Mouse (Mus musculus): Measurements from ENCODE around the gene Umps. TPM values are rescaled to one million over a fixed set of nuclear protein-coding genes. Genes with fewer than 3 reads are reported as not detected.

Umps gene
- total RNA-seq, 1 experiment from 2014 or later, result 38.2 TPM

DNA sequence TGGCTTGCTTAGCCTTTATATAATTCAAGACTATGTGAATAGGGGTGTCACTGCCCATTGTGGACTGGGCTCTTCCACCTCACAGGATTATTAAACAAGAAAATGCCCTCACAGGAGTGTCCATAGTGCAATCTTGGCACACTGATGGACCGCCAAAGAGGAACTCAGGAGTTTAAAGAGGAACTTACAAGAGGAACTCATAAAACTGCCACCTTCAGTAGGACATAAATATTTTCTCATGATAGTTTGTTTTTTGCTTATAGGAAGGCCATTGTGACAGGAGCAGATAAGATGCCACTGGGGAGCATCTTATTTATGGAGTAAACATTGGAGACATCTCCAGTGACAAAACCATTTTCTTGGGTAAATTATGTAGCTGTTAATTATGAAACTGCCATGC lies 12.0 kb downstream of the Umps start:
- DNase-seq, result no peak

DNA sequence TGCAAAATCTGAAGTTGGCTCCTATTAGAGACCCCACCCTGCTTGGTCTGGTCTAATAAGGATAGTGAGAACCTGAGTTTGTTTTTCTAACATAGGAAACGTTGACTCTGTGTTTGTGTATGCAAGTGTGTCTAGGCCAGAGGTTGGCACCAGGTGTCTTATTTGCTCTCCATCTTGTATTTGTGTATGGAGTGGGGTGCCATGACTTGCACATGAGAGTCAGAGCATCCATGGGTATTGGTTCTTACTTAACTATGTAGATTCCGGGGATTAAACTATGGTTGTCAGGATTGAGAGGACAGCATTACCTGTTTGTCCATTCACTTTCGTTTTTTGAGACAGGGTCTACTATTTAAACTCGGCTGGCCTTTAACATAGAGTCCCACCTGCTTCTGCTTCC lies 13.8 kb downstream of the Umps start:
- no peak for DNase-seq

DNA sequence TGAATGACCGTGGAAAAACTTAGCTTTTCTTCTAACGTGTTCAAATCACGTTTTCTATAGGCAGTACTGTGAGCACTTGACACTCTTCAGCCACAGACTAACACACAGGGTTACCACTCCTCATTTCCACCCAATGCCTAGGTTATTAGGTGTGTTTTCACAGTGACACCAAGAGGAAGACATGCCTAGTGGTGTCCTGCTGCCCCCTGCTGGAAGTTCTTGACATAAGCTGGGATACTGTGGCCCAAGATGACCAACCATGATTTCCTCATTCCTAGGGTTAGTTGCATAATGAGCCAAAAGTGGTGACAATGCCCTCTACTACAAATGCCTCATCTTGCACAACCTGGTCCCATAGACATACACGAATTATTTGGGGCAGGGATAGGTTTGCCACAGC lies 16.0 kb downstream of the Umps start:
- DNase-seq, result peak; percentile 92

DNA sequence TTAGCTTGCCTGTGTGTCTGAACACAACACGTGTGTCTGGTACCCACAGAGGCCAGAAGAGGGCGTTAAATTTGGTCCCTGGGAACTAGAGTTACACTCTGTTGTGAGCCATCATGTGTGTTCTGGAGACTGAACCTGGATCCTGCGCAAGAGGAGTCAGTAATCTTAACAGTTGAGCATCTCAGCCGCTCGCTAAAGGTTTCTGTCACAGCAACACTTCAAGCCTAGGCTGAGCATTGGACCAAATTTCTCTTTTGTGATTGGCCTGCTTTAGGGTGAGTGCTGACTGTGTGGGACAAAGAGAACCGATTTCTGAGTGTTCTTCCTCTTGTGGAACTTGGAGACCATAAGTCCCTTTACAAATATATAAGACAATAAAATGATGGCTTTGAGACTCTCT lies 16.5 kb downstream of the Umps start:
- no peak for DNase-seq

DNA sequence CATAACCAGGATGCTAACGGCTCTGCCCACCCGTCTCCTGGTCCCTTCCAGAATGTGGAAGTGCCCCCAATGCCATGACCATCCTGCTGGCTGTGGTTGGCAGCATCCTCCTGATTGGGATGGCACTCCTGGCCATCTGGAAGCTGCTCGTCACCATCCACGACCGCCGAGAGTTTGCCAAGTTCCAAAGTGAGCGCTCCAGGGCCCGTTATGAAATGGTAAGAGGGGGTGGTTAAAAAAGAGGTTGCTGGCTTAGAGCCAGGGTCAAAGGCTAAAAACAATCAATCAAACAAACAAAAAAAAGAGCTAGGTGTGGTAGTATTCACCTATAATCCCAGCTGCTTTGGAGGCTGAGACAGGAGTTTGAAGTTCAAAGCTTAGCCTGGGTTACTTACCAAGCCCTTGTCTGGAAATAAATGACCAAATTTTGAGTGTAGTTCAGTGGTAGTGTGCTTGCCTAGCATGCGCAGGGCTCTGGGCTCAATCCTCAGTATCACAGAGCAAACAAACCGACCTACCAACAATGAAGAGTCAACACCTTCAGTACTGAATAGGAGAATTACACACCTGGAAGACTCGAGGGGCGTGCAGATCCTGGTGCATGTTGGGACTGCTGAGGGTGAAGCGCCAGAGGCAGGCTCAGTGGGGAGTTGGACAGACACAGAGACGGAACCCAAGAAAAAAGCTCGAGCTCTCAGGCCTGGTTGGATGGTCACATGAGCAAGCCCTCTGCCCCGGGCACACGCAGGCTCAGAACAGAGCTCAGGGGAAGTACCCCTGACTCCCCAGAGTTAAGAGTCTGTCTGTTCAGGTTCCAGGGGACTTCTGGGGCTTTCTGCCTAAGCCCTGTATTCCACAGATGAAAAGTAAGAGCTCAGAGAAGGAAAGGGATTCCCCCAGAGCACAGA lies 18.9 kb downstream of the Umps start:
- DNase-seq, result no peak

DNA sequence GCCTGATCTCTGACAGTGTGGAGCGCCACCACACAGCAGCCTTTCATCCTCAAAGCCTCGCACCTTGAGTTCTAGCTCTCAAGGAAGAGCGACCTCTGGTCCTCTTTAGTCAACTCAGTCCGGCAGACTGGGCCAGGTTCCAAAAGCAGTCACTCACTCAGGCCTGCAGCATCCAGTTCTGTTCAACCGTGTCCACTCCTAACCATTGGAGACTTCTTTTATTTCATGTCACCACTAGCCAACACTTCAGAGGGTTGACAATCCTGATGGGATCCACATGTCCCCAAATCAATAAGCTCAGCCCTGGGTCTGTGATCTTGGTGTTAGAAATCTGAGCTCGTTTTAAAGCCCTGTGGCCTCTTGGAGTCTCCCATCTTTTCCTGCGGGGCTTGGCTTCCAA lies 20.8 kb downstream of the Umps start:
- DNase-seq, result no peak

DNA sequence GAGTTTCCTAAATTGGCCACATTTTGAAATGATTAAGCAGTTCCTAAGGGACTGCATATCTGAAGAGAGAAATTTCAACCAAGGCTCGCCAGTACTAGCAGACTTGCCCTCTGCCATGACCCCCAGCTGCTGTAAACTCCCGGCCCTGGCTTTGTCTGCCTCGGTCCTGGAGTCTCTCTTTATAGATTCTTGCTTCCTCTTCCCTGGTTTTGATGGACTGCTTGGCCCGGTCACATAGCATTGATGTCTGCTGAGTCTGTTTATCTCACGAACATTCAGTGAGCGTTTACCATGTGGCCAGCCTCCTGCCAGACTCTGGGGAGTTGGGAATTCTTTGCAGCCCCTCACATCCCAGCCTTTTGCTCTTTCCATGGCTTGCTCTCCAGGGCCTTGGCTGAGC lies 22.1 kb downstream of the Umps start:
- peak; percentile 43 for DNase-seq

DNA sequence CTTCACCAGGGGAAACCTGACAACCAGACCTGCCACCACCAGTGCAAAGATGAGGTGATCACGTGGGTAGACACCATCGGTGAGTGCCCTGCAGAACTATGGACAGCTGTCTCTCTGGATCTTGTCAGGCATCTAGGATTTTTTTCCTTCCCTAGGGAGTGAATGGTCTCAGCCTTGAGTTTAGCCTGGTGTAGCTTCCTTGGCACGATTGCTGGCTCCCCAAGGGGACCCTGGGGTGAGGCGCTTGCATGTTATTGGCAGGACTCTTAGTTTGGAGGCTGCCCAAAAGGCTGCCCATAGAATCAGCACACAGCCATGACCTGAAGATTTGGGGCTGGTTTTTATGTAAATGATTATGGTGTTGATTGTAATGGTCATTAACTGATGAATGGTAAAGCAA lies 22.7 kb downstream of the Umps start:
- DNase-seq, result peak; percentile 62

DNA sequence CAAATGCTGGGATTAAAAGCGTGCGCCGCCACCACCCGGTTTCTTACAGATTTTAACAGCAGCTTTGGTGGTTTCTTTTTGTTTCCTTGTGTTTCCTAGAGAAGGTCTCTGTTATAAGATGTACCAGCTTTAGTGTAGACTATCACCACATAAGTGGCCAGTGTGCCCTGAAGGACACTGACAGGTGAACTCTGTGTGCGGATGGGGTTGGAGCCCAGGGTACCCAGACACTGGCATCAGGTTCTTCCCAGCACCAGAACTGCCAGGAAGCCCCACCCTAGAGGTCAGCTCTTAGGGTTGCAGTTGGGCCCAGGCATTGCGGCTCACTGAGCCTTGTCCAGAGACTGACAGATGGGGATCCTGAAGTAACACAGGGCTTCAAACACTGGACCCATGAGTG lies 23.4 kb downstream of the Umps start:
- DNase-seq, result no peak

DNA sequence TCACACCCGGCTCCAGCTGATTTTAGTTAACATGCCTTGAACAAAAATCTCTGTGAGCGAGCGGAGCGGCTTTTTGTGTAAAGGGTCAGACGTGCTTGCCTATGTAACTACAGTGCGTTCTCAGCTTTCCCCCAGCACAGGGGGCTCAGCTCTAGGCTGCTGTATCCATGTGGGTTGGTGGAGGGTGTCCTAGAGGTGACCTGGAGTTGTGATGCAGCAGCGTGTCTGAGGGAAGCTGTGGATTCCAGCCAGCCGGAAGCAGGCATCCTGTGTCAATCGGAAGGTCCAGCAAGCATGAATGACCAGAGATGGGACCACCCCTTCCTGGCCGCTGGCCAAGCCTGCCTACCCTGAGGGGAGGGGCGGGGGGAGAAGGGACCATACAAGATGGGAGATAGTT lies 24.5 kb downstream of the Umps start:
- peak; percentile 75 for DNase-seq

DNA sequence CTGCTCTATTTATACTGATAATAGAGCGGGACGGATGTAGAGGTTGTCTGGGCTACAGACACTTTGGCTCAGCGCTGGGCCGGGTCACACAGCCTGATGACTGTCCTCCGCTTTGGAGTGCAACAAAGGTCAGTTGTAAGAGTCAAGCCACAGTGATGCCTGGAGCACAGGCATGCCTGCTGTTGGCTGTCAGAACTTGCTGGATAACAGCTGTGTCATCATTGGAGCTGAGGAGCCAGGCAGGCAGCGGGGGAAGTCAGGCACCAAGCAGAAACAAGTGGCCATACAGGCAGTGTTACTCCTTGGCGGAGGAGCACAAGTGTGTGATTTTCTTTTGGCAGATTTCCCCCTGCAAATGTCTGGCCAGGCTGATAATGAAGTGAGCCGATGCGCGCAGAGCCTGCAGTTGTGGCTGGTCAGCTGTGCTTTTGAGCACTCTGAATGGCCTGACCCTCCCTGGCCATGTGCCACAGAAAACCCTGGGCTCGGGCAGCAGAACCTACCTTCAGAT lies 25.5 kb downstream of the Umps start:
- DNase-seq, result peak; percentile 42

DNA sequence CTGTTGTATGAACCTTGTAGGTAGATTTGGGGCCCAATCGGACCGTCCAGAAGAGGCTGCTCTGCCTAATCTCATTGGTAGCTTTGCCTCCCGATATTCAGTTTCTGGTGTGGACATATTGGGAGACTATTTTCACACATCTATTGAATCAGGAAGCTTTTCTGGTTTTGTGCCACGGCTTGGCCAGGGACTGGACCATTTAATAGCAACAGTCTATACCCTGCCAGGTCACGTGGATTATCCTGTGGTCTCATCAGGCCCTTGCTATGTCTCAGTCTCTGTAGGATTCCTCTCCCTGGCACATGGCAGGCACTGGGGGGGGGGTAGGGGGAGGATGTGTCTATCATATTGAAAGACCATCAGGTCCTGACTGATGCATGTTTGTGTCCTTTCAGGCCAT lies 26.7 kb downstream of the Umps start:
- DNase-seq, result no peak

DNA sequence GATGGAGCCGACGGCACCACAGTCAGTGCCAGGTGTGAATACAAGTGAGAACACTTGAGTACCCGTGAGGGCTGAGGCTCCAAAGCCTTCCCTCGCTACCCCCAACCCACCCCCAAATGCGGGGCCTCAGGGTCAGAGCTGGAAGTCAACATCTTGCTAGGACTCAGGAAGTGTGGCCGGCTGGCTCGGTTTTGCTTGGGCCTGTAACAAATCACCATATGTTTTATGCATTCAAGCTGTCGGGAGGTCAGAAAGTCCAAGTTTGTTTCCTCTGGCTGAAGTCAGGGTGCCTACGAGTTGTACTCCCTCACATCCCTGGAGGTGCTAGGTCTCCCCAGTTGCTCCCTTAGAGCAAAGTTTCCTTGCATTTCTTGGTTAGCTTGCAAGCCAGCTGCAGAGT lies 27.2 kb downstream of the Umps start:
- DNase-seq, result no peak

DNA sequence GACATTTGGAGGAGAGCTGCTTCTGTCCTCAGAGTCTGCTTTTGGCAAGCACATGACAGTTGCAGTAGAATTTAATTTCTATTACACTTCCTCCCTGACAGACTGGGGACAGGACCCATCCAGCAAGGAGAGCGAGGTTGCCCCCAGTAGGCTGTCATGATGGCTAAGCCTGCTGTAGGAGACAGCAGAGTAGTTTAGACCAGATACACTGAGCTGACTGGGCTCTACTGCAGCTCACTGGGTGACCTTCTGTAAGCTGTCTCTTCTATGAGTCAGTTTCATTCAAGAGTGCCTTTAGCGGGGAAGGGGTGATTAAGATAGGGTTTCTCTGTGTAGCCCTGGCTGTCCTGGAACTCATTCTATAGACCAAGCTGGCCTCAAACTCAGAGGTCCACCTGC lies 27.7 kb downstream of the Umps start:
- DNase-seq, result no peak

DNA sequence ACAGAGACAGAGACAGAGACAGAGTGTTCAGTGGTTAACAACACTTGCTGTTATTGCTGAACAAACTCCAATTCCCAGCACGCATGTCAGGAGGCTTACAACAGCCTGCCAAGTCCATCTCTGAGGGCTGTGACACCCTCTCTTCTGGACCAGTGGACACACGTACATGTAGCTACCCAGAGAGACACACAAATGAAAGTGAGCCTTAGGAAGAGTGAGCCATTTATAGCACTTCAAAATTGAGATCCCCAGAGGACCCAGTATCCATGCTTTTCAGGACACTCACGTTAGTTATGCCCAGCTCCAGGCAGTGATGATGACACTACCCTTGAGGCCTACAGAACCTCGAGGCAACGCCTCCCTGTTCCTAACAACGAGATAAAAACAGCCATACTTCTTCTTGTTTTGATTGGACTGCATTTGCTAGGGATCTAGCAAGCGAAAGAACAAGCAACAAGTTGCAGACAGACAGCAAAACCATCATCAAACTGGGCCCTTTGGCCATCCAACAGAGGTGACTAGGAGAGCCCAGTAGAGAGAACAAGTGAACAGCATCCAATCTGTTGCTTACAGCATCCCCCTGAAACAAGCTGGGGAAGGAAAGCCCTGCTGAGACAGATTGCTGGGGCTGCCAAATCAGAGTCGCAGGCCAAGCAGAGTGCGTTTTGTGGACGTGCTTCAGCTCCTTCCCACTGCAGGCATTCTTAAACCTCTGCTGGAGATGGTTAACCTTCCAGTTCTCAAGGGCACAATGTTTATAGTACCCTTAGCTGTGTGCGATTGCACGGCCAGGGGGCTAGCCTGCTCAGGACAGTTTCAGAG lies 28.3 kb downstream of the Umps start:
- DNase-seq, result no peak

DNA sequence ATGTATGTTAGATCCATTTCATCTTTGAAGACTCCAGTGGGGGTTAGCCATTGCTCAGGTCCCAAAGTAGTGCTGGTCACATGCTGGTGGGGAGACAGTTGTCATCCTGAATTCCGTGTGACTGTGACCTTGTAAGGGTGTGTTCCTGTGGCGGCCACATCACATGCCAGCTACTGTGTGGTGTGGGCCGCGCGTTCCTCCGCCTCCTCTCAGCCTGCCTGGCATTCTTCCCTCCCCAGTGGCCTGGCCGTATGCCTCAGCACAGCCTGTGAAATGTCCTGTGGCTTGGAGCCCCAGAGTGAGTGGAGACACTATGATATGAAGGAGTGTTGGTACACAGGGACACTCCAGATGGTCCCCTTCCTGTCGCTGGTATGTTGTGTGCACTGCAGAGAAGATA lies 29.3 kb downstream of the Umps start:
- DNase-seq, result peak; percentile 84

DNA sequence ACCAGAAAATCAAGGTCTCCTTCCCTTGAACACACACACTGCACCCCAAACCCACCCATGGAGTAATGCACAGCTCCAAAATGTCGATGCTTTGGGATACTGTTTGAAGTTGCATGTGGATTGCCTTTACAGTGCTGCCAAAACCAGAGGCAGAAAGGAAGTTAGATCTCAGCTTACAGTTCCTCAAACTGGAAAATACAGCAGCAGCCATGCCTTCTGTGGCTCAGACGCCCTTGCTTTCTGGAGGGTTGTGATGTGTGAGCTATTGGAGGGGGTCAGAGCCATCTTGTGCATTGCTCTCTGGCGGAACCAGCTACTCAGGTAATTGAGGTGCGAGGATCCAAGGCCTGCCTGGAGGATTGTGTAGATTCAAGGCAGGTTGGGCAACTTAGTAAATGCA lies 30.0 kb downstream of the Umps start:
- no peak for DNase-seq

DNA sequence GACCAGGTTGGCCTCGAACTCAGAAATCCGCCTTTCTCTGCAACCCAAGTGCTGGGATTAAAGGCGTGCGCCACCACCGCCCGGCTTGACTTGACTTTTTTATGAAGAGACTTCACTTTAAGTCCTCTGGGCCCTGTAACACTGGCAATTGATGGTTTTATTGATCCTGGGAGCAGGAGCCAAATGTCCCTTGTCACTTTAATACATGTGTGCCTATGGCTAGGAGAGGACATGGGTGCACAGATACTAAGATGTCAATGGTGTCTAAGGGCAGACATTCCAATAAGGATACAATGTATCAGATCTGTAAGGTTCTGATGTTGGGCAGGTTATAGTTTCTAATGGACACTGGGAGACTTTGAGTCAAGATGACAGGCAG lies 31.4 kb downstream of the Umps start:
- DNase-seq, result no peak

DNA sequence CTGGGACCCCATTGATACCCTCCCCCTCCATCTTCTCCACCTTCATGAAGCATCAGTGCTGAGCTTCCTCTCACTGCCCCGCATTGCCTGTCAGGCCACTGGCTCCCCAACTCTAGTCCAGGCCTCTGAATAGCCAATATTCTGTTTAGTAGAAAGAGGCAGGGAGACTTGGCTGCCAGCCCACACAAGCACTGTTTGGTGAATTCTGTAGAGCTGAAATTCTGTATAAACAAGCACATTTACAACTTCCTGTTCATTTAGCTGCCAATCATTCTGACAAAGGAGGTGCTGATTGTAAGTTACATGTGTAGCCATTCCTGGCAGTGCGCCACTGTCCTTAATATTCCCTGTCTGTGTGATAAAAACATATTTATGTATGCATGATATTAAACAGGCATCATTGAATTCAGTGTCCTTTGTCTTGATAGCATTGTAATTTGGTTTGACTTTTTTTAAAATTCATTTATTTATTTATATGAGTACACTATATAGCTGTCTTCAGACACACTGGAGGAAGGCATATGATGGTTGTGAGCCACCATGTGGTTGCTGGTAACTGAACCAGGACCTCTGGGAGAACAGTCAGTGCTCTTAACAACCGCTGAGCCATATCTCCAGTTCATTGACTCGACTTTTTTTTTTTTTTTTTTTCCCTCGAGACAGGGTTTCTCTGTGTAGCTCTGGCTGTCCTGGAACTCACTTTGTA lies 32.0 kb downstream of the Umps start:
- no peak for DNase-seq

DNA sequence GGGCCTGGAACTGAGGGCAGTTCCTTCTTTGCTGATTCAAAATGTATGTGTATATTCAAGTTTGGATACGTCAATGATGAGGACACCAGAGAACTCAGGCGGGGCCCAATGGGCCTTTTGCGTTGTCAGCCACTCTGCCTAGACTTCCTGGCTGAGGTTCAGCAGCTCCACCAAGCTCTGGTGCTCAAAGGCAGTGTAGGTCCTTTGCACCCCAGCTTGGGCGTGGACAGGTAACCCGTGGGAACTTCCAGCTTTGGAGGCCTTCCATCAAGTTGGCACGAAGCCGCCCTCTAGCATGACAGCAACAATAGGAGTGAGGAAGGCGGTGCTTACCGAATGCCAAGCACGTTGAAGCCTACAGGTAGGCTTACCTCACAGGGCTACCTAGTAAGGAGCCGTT lies 33.4 kb downstream of the Umps start:
- DNase-seq, result no peak

DNA sequence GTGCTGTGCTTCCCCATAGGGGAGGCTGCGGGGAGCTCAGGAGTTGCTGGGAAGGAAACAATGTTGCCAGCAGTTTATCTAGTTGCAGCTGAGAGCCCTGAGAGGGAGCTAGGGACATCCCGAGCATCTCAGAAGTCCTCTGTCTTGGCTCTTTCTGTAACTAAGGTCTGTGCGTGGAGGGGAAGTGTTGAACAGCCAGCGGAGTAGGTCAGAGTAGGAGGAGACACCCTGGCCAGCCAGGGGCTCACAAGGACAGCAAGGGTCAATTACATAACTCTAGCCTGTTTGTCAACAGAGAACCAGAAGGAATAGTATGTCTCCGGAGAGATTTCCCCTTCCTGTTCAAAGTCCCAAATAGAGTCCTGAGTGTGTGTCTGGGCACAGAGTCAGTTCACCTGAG lies 34.7 kb downstream of the Umps start:
- DNase-seq, result peak; percentile 50

DNA sequence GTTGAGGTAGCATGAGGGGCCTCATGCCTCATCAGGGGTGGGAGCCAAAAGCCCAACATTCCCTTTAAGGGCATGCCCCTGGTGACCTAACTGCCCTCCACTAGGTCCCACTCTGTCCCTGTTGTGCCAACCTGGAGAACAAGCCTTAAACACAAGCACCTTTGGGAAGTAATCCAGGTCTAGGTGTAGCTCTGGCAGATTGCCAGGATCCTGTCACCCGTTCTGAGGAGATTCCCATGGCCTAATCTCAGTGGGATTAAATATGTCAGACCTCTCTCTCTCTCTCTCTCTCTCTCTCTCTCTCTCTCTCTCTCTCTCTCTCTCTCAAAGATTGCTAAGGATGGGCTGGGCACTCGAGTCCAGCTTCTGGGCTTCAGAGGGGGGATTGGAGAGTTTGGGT lies 35.2 kb downstream of the Umps start:
- no peak for DNase-seq

DNA sequence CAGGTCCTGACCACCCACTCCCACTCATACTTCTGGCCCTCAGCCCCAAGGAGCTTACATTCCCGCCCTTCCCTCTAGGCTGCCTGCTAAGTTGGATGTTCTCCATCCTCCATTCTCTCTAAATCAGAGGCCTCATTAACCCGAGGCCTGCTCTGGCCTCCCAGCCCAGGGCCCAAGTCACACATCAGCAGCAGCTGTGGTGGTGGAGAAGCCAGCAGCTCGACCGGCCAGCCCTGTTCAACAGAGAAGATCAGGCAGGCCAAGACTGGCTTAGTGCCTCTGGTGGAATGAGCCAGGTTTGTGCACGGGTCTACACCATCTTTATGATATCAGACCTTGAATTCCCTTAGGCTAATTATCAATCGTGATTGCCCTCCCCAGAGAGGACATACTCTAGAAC lies 36.1 kb downstream of the Umps start:
- DNase-seq, result no peak
